Mouse (Mus musculus): ENCODE data around the gene Vamp5. TPM values are rescaled to one million over a fixed set of nuclear protein-coding genes. Genes with fewer than 3 reads are reported as not detected.

Vamp5 gene
- polyA plus RNA-seq, 1 experiment from 2014 or later, result 4.9 TPM

DNA sequence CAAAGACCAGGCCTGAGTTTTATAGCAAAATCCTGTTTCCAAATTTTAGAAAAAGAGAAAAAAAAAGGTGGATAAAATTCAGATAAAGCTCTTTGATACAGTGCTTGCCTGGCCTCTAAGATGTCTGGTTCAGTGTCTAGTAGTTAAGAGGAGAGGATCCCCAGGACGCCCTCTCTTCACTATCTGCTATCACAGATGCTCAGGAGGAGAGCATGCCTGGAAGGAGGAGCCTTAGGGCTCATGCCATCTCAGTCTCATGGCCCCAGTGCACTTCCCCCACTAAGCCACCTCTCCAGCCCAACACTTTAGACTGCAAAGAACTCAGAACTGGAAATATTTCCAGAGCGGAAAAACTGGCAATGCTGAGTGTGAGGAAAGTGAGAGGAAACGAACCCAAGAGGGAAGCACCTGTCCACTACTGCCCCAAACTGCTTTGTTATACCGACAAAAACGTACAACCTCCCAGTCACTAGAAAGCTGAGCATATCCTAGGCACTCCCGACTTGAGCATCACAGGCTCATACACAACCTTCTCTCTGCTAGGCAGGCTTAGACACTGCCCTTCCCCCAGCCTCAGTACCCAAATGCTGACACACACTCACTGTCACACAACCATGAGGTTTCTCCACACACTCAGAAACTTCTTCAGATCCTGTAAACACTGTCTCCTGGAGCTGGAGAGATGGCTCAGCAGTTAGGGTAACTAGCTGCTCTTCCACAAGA lies 56.3 kb downstream of the Vamp5 start:
- Histone ChIP-seq H3K36me3 (ENCODE audit: inconsistent target) (peaks cover 93% of the 10 kb centered on the region), H3K27ac (no peak overlapping the region), H3K79me2 (ENCODE audit: inconsistent target) (no peaks in the 10 kb centered on the region), H3K4me3 (ENCODE audit: inconsistent target) (no peak overlapping the region)
- 92% methylated on average over 6 of the region's 6 CpGs for WGBS (ENCODE audit: missing documents)

DNA sequence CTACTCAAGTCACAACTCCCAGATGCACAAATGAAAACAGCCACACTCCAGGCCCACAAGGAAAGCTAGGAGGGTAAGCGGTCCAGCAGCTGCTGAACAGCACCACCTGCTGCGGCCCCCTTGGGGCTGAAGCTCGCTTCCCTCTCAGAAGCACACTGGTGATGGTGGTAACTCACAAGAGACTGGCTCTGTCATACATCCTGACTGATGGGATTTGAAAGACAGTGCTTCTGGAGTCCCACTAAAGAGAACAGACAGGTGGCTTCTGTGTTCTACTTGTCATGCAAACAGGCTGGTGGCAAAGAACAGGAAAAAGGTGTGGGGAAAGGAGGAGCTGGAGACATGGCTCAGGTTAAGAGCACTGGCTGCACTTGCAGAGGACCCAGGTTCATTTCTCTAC lies 57.3 kb downstream of the Vamp5 start:
- H3K79me2 ChIP-seq (ENCODE audit: inconsistent target), result no peaks in the 10 kb centered on the region
- peaks cover 93% of the 10 kb centered on the region for H3K36me3 ChIP-seq (ENCODE audit: inconsistent target)
- no peak overlapping the region for H3K4me3 ChIP-seq (ENCODE audit: inconsistent target)
- H3K27ac ChIP-seq, result no peak overlapping the region
- 96% methylated on average over 3 of the region's 3 CpGs for WGBS (ENCODE audit: missing documents)

DNA sequence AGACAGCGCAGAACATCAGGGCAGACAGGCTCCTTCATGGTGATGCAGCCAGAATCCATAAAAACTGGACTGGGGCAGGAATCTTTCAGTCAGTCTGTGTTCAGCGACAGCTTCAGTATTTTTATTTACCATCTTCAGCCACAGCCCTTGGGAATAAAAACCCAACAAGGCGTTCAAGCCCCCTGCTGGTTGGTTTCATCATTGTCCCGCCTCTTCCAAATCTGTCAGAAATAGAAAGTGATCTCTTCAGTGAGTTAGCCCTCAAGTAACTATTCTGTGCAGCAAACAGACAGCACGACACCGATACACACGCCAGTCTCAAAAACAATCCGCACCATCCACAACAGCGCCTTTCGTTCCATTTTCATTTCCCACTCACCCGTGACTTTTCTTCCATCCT lies 61.2 kb downstream of the Vamp5 start:
- Histone ChIP-seq H3K27ac (no peak overlapping the region), H3K79me2 (ENCODE audit: inconsistent target) (no peaks in the 10 kb centered on the region), H3K4me3 (ENCODE audit: inconsistent target) (no peak overlapping the region), H3K36me3 (ENCODE audit: inconsistent target) (peaks cover 70% of the 10 kb centered on the region)
- WGBS (ENCODE audit: missing documents), result 77% methylated on average over 11 of the region's 11 CpGs

Other genes with a start within 250 kb of the Vamp5 start
- not detected in 3 replicates for gene Atoh8, start 144.9 kb downstream of the Vamp5 start, polyA plus RNA-seq (2018)
- gene Sftpb, start 75.9 kb downstream of the Vamp5 start, polyA plus RNA-seq (2018), result not detected in 3 replicates
- gene Usp39, start 35.3 kb downstream of the Vamp5 start, polyA plus RNA-seq (2018), result 22.3 to 31.3 TPM (median 30.3 TPM) in 3 replicates
- gene 0610030E20Rik, start 33.2 kb downstream of the Vamp5 start, polyA plus RNA-seq (2018), result 16.4 to 24.8 TPM (median 19.7 TPM) in 3 replicates
- 6.8 to 10.9 TPM (median 8.2 TPM) in 3 replicates for gene Tmem150a, start 25.0 kb downstream of the Vamp5 start, polyA plus RNA-seq (2018)
- 78.5 to 103 TPM (median 89.0 TPM) in 3 replicates for gene Rnf181, start 13.5 kb downstream of the Vamp5 start, polyA plus RNA-seq (2018)
- gene Vamp8, start 10.2 kb upstream of the Vamp5 start, polyA plus RNA-seq (2018), result 344 to 401 TPM (median 347 TPM) in 3 replicates
- 7.0 to 9.8 TPM (median 7.8 TPM) in 3 replicates for gene Ggcx, start 33.8 kb upstream of the Vamp5 start, polyA plus RNA-seq (2018)
- 97.5 to 182 TPM (median 98.5 TPM) in 3 replicates for gene Mat2a, start 59.1 kb upstream of the Vamp5 start, polyA plus RNA-seq (2018)
- 0.20 to 0.46 TPM (median 0.26 TPM) in 3 replicates for gene Sh2d6, start 141.2 kb upstream of the Vamp5 start, polyA plus RNA-seq (2018)
- 672 to 1,184 TPM (median 744 TPM) in 3 replicates for gene Capg, start 163.9 kb upstream of the Vamp5 start, polyA plus RNA-seq (2018)
- 5.0 to 8.4 TPM (median 7.3 TPM) in 3 replicates for gene Elmod3, start 217.9 kb upstream of the Vamp5 start, polyA plus RNA-seq (2018)
- gene Retsat, start 218.0 kb upstream of the Vamp5 start, polyA plus RNA-seq (2018), result 6.6 to 12.3 TPM (median 8.4 TPM) in 3 replicates
- 90.8 to 106 TPM (median 102 TPM) in 3 replicates for gene Tgoln1, start 236.5 kb upstream of the Vamp5 start, polyA plus RNA-seq (2018)

Measured in macrophage (primary cell).